Mouse (Mus musculus) cerebellum, adult 2 months (tissue): ENCODE data around the gene Slfn2.

ENCODE experiments used
- CTCF ChIP-seq: fragments of 200-500 bp; IDR thresholded peaks from 2 replicates; pipeline ENCODE4 v1.5.1; 2011; ENCODE audit warnings: low read depth, mild to moderate bottlenecking, control low read depth, low read length, moderate library complexity, borderline replicate concordance; ENCODE audit not compliant: insufficient read depth
- POLR2A ChIP-seq: fragments of 200-500 bp; IDR thresholded peaks from 2 replicates; pipeline ENCODE4 v1.6.1; 2011; ENCODE audit warnings: low read length, control low read depth, borderline replicate concordance; ENCODE audit not compliant: insufficient read depth

DNA sequence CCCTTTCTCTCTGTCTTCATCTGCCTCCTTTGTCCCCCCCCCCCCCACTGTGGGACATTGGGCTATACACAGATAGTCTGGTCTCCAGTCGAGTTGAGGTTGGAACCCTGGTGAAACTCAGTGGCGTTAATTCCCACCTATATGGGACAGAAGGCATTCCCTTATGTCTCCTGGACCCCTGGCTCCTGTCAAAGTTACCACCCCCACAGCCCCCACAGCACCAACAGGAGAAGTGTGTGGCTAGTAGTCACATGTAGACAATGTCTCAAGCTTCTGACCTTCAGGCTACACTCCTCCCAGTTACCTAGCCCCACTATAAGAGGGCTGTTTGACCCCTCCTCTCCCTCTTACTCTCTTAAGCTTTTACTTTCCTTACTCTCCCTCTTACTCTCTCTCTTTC is 19.2 kb downstream of the Slfn2 start:
- TF ChIP-seq CTCF (no peak), POLR2A (no peak)
